Mouse (Mus musculus): ENCODE measurements at regions not wholly inside any gene's neighbourhood (a gene's known extent, or its start where the extent isn't known, plus 50 kb on each side); places are given as distances from the start of the nearest gene placed in this dataset.

DNA sequence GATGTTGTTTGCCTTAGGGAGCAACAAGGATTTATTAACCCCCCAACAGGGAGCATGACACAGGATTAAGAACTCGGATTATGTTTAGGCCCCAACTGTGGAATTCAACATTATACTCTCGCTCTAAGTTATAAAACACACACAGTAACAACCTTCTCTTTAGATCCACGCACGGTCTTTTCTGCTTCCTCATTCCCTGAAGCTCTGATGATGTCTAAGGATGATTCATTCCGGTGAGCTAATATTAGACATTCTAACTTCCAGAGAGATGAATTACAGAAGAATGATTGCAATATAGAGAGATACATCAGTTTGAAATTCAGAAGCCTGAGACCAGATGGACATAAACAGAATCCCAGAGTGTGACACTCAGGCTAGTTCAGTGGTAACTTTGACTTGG, 245.0 kb downstream of the Enc1 start:
- TF ChIP-seq CTCF (IDR thresholded peaks at IDR 0.05; ENCODE audit: insufficient read depth, low read length) (no peak), POLR2A (IDR thresholded peaks at IDR 0.05; ENCODE audit: borderline replicate concordance, extremely low read depth, low read depth, low read length) (no peak)

Measured in lung, adult 2 months (tissue).